Mouse (Mus musculus) T-cell, adult 2 months (primary cell): ENCODE data around the gene Stard7.
"Not testable (repeated sequence)": the region's sequence is repeated elsewhere in the genome, so short reads cannot be mapped to it uniquely, and the experiment has no call there.

ENCODE experiments used
- DNase-seq: peaks from one replicate; pipeline ENCODE4 v3.0.0; 2022; ENCODE audit warnings: low spot score

The Stard7 gene

GRCm38 (mm10) chr2:127274590-127274989 is 4.6 kb downstream of the Stard7 start:
- no peak for DNase-seq

- DNase-seq, result no peak
Observed at GRCm38 (mm10) chr2:127275551-127276320, 5.7 kb downstream of the Stard7 start.

- DNase-seq, result no peak
Observed at GRCm38 (mm10) chr2:127278162-127278561, 8.1 kb downstream of the Stard7 start.

DNA sequence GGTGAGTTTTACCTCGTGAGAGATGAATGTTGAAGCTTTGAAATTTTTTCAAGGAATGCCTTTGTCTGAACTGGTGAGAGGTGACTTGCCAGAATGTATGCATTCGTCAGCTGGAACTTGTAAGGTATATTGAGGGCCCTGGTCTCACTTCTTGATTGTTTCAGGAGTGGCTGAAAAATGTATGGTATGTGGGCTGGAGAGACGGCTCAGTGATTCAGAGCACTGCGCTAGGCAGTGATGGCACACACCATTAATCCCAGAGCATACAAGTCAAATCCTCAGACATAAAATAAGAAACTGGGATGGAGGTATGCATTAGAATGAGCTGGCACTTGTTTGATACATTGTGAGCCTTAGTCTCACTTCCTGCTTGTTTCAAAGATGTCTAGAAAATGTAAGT is 22.2 kb downstream of the Stard7 start:
- no peak for DNase-seq

GRCm38 (mm10) chr2:127297001-127297805 is 27.2 kb downstream of the Stard7 start:
- DNase-seq, result no peak

DNA sequence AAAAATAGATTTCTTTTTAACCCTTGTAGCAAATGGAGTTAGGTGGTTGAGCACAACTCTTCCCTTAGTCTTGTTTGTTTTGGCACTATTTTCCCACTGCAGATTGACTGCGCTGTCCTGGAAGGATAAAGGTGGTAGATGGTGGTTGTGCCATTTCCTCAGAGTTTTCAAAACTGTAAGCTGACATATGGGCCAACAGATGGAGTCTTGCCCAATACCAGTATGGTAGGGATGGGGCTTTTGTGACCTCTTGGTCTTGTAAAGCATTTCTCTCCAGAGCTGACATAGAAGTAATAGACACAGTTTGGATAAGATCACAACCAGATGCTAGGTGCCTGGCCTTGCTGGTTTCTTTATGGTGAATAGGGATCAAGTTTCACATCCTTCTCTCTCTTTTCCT is 28.0 kb downstream of the Stard7 start:
- DNase-seq, result no peak

DNA sequence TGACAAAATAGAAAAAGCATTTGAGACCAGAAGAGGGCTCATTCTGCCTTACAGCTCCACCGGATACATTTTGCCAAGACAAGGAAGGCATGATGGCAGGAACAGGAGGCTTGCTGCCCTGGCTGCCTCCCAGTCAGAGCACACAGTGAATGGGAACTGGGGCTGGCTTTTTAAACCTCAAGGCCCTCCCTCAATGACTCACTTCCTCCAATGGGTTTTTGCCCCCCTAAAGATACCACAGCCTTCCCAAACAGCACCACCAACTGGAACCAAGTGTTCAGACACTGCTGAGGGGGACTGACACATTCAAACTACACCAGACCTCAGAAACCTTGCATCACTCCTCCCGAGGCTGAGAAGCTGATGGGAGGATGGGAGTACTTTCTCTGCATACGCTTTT is 30.7 kb downstream of the Stard7 start:
- DNase-seq, result no peak

DNA sequence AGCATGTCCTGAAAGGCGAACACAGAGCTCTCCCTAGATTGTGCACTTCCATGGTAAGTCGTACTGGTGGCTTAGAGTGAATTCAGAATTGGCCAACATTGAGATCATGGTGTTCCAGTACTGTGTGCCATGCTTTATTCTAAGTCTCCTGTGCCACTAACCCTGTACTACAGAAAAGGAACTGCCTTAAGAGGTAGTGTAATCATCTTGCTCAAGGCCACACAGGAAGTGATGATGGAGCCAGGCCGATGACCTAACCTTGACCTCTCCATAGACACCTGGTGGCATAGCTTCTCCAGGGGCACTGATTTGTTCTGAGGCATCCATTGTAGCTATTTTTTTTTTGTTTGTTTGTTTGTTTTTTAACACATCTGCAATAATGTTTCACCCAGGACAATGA is 31.9 kb downstream of the Stard7 start:
- no peak for DNase-seq

DNA sequence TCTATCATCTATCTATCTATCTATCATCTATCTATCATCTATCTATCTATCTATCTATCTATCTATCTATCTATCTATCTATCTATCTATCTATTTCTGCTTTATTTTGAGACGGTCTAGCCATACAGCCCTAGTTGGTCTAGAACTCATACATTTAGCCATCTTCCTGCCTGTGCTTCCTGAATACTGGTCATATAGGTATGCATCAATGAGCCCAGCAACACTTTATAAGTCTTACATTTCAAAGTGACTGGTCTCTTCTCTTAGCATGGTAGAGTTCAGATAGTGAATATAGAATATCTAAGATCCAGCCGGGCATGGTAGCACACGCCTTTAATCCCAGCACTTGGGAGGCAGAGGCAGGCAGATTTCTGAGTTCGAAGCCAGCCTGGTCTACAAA is 34.2 kb downstream of the Stard7 start:
- not testable (repeated sequence) for DNase-seq

- no peak for DNase-seq
Observed at GRCm38 (mm10) chr2:127304609-127305210, 34.7 kb downstream of the Stard7 start.

DNA sequence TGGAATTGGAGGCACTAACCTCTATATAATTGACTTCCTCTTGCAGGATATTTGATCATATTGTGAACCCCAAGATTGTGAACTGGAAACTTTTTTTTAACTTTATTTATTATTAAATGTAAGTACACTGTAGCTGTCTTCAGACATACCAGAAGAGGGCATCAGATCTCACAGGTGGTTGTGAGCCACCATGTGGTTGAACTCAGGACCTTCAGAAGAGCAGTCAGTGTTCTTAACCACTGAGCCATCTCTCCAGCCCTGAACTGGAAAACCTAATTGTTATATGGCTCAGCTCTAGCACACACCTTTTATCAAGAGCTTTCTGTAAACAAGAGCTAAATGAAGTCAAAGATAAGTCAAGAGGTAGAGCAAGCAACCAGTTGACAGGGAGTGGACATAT is 36.1 kb downstream of the Stard7 start:
- peak; percentile 45 for DNase-seq

- DNase-seq, result no peak
Observed at GRCm38 (mm10) chr2:127307179-127307578, 37.2 kb downstream of the Stard7 start.

DNA sequence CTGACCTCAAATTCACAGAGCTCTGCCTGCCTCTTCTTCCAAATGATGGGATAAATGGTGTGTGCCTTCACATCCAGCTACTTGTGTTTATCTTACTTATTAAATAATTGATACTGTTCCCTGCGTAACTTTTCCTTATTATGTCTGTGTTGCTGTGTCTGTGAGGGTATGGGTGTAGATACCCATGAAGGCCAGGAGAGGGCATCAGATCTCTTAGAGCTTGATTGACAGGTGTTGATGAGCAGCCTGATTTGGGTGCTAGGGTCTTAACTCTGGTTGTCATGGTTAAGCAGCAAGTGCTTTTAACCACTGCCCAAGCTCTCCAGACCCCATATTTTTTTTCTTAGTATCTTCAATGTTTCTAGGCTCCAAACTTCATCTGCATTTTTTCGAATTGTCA is 38.6 kb downstream of the Stard7 start:
- peak; percentile 55 for DNase-seq

GRCm38 (mm10) chr2:127310246-127310645 is 40.2 kb downstream of the Stard7 start:
- no peak for DNase-seq

- DNase-seq, result no peak
Observed at GRCm38 (mm10) chr2:127310685-127311084, 40.7 kb downstream of the Stard7 start.

GRCm38 (mm10) chr2:127311193-127311592 is 41.2 kb downstream of the Stard7 start:
- no peak for DNase-seq

DNA sequence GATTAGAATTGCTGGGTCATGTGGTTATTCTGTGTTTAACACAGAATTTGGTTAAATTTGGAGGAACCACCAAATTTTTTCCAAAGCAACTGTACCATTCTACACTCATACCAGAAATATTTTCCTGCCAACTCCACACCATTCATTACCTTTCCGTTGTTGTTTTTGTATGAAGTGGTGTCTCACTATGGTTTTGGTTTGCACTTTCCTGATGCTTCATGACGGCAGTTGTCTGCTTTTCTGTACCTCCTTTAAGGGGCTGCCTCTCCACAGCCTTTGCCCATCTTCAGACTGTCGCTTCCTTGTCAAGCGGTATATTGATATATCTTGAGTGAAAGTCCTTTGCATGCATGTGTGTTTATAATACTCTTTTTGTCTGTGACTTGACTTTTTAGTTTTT is 42.8 kb downstream of the Stard7 start:
- DNase-seq, result peak; percentile 51

DNA sequence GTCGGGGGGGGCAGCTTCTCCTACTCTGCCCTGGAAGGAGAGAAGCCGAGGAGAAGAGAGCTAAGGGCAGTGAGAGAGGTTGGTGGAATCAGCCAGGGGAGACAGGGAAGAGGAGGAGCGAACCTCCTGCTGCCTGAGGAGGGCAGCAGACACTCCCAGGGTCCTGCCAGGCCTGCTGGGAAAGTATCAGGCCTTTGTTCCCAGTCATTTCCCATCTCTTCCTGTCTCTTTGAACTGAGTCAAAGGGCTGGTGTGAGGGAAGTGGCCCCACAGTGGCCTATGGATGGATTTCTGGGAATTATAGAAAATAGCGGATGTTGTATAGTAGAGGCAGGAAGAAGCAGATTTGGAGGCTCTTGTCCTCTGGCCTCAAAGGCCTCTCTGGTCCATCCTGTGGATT is 43.9 kb downstream of the Stard7 start:
- no peak for DNase-seq

GRCm38 (mm10) chr2:127314467-127315154 is 44.6 kb downstream of the Stard7 start:
- DNase-seq, result peak; percentile 94

DNA sequence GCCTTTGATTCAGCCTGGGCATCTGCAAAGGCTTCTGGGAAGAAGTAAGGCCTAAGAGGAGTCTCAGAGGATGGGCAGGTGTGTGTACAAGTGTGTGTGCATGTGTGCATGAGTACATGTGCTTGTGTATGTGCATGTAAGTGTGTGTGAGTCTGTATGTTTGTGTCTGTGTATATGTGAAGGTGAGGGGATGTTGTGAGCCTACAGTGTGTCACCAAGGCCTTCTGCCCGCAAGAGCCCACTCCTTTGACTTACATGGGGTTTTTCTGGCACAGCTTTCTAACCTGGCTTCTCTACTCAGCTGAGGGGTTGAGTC is 45.1 kb downstream of the Stard7 start:
- no peak for DNase-seq

GRCm38 (mm10) chr2:127316431-127316830 is 46.4 kb downstream of the Stard7 start:
- DNase-seq, result no peak

- DNase-seq, result peak; percentile 76
Observed at GRCm38 (mm10) chr2:127318136-127318535, 48.1 kb downstream of the Stard7 start.

- DNase-seq, result peak; percentile 63
Observed at GRCm38 (mm10) chr2:127319071-127319470, 49.1 kb downstream of the Stard7 start.
